Mouse (Mus musculus) erythroblast, embryonic 14.5 days (primary cell): Measurements from ENCODE around the gene Pigt. TPM values are rescaled to one million over a fixed set of nuclear protein-coding genes. Genes with fewer than 3 reads are reported as not detected.

Experiments used
- H3K27me3 ChIP-seq: 2 replicates; pipeline ENCODE4 v1.6.1; 2012; ENCODE audit warnings: inconsistent platforms; ENCODE audit not compliant: control insufficient read depth
- H3K36me3 ChIP-seq: 2 replicates; pipeline ENCODE4 v1.6.1; 2012; ENCODE audit warnings: mild to moderate bottlenecking, inconsistent platforms; ENCODE audit not compliant: control insufficient read depth
- H3K4me1 ChIP-seq: 2 replicates; pipeline ENCODE4 v1.6.1; 2012; ENCODE audit warnings: inconsistent platforms; ENCODE audit not compliant: control insufficient read depth
- H3K4me3 ChIP-seq: replicated peaks from 2 replicates; pipeline ENCODE3; 2012; ENCODE audit warnings: moderate library complexity, mild to moderate bottlenecking, inconsistent platforms
- H3K9me3 ChIP-seq: 2 replicates; pipeline ENCODE4 v1.6.1; 2012; ENCODE audit warnings: low read length, inconsistent platforms, mixed read lengths; ENCODE audit not compliant: control insufficient read depth
- GATA1 ChIP-seq: IDR thresholded peaks from 2 replicates; pipeline ENCODE4 v1.6.1; 2012; ENCODE audit warnings: low read length, inconsistent platforms, mixed read lengths
- TAL1 ChIP-seq: IDR thresholded peaks from 3 replicates; pipeline ENCODE4 v1.6.1; 2012; ENCODE audit warnings: low read length, inconsistent platforms, mixed read lengths
- polyA plus RNA-seq: library from polyadenylated mRNA; stranded (reverse); fragments of >175 nt; gene quantifications from 2 replicates; pipeline ENCODE4 v1.2.3, GENCODE M21; 2012

The Pigt gene
- polyA plus RNA-seq, 1 experiment, result 13.8 TPM

GRCm38 (mm10) chr2:164516592-164516991 lies 19.3 kb downstream of the Pigt start:
- no peak for TF ChIP-seq TAL1
- TF ChIP-seq GATA1, result no peak
- H3K9me3 ChIP-seq, result no peaks in the 10 kb centered on the region
- H3K27me3 ChIP-seq, result peaks cover 7% of the 10 kb centered on the region
- H3K4me3 ChIP-seq, result no peak overlapping the region
- no peaks in the 10 kb centered on the region for H3K36me3 ChIP-seq
- H3K4me1 ChIP-seq, result peaks cover 12% of the 10 kb centered on the region

- no peaks in the 10 kb centered on the region for H3K9me3 ChIP-seq
- H3K4me1 ChIP-seq, result peaks cover 6% of the 10 kb centered on the region
- H3K36me3 ChIP-seq, result no peaks in the 10 kb centered on the region
- H3K4me3 ChIP-seq, result no peak overlapping the region
- peaks cover 16% of the 10 kb centered on the region for H3K27me3 ChIP-seq
- TF ChIP-seq GATA1 (no peak), TAL1 (no peak)
Measured at GRCm38 (mm10) chr2:164517485-164518221, 20.3 kb downstream of the Pigt start.

GRCm38 (mm10) chr2:164518266-164519170 lies 21.2 kb downstream of the Pigt start:
- Histone ChIP-seq H3K4me1 (no peaks in the 10 kb centered on the region), H3K4me3 (no peak overlapping the region), H3K36me3 (no peaks in the 10 kb centered on the region), H3K27me3 (peaks cover 20% of the 10 kb centered on the region), H3K9me3 (no peaks in the 10 kb centered on the region)
- TF ChIP-seq GATA1 (no peak), TAL1 (no peak)

- Histone ChIP-seq H3K36me3 (no peaks in the 10 kb centered on the region), H3K4me1 (no peaks in the 10 kb centered on the region), H3K4me3 (no peak overlapping the region), H3K27me3 (peaks cover 22% of the 10 kb centered on the region), H3K9me3 (no peaks in the 10 kb centered on the region)
- TF ChIP-seq GATA1, result no peak
- no peak for TF ChIP-seq TAL1
Measured at GRCm38 (mm10) chr2:164519171-164519526, 21.8 kb downstream of the Pigt start.

GRCm38 (mm10) chr2:164520782-164521181 lies 23.5 kb downstream of the Pigt start:
- Histone ChIP-seq H3K36me3 (no peaks in the 10 kb centered on the region), H3K27me3 (peaks cover 22% of the 10 kb centered on the region), H3K4me3 (no peak overlapping the region), H3K4me1 (no peaks in the 10 kb centered on the region), H3K9me3 (peaks cover 4% of the 10 kb centered on the region; the same call in 1 of the 2 replicates)
- no peak for TF ChIP-seq TAL1
- no peak for TF ChIP-seq GATA1

GRCm38 (mm10) chr2:164521841-164522240 lies 24.5 kb downstream of the Pigt start:
- Histone ChIP-seq H3K4me3 (no peak overlapping the region), H3K36me3 (no peaks in the 10 kb centered on the region), H3K9me3 (peaks cover 12% of the 10 kb centered on the region), H3K4me1 (no peaks in the 10 kb centered on the region), H3K27me3 (peaks cover 22% of the 10 kb centered on the region)
- no peak for TF ChIP-seq TAL1
- TF ChIP-seq GATA1, result no peak

GRCm38 (mm10) chr2:164522280-164522679 lies 25.0 kb downstream of the Pigt start:
- H3K36me3 ChIP-seq, result no peaks in the 10 kb centered on the region
- H3K9me3 ChIP-seq, result peaks cover 13% of the 10 kb centered on the region
- TF ChIP-seq TAL1 (no peak), GATA1 (no peak)
- no peak overlapping the region for H3K4me3 ChIP-seq
- peaks cover 22% of the 10 kb centered on the region for H3K27me3 ChIP-seq
- no peaks in the 10 kb centered on the region for H3K4me1 ChIP-seq

- peaks cover 13% of the 10 kb centered on the region for H3K9me3 ChIP-seq
- no peak overlapping the region for H3K4me3 ChIP-seq
- H3K36me3 ChIP-seq, result no peaks in the 10 kb centered on the region
- H3K4me1 ChIP-seq, result no peaks in the 10 kb centered on the region
- H3K27me3 ChIP-seq, result peaks cover 22% of the 10 kb centered on the region
- no peak for TF ChIP-seq TAL1
- no peak for TF ChIP-seq GATA1
Measured at GRCm38 (mm10) chr2:164523301-164523773, 26.0 kb downstream of the Pigt start.

- no peaks in the 10 kb centered on the region for H3K36me3 ChIP-seq
- peaks cover 1% of the 10 kb centered on the region; the same call in 1 of the 2 replicates for H3K27me3 ChIP-seq
- no peak overlapping the region for H3K4me3 ChIP-seq
- TF ChIP-seq GATA1, result no peak
- no peak for TF ChIP-seq TAL1
- peaks cover 7% of the 10 kb centered on the region for H3K4me1 ChIP-seq
- H3K9me3 ChIP-seq, result peaks cover 13% of the 10 kb centered on the region
Measured at GRCm38 (mm10) chr2:164528557-164528956, 31.2 kb downstream of the Pigt start.
